In genomic region chr1:93168295-93168775, GRCm38 (mm10) we compare ENCODE assay signal across 19 mouse cellular contexts. TPM values are rescaled to one million over a fixed set of nuclear protein-coding genes. Genes with fewer than 3 reads are reported as not detected.
DNase-seq lines count a peak whose midpoint lies in the region; ATAC-seq and TF ChIP-seq lines count a peak whose summit lies in the region.
"Had no signal": no experiment of that assay in that cellular context is flagged by ENCODE, and none has a peak within 500 bp of the region (broad histone marks: within the 10 kb centered on the region; RNA-seq: fewer than 3 reads in every experiment).

Gene Crocc2 (plus strand): TSS chr1:93168725.

- no peak for TF ChIP-seq CTCF in forebrain, postnatal 0 days (IDR thresholded peaks at IDR 0.05; ENCODE audit: low read depth)

- no peak within 1 kb of the TSS for H3K9ac ChIP-seq in forebrain, postnatal 0 days
- no peak within 1 kb of the TSS for H3K9ac ChIP-seq in forebrain, embryonic 12.5 days
- no peak within 1 kb of the TSS for H3K9ac ChIP-seq in neural tube, embryonic 14.5 days (replicated peaks; ENCODE audit: low read depth, low read length)
- H3K9ac ChIP-seq: embryonic facial prominence, embryonic 15.5 days; hindbrain, embryonic 12.5 days had no signal

- peak; percentile 58 for ATAC-seq in forebrain, postnatal 0 days
- no peak for ATAC-seq in forebrain, embryonic 12.5 days (ENCODE audit: low FRiP score)
- ATAC-seq in neural tube, embryonic 14.5 days (ENCODE audit: low read depth), result peak; percentile 17; the same call in 1 of the 2 replicates

- H3K27ac ChIP-seq in forebrain, postnatal 0 days (ENCODE audit: low read depth, low read length), result no peak within 1 kb of the TSS
- H3K27ac ChIP-seq in forebrain, embryonic 12.5 days, result no peak within 1 kb of the TSS
- no peak within 1 kb of the TSS for H3K27ac ChIP-seq in neural tube, embryonic 14.5 days (ENCODE audit: low read depth, low read length)
- H3K27ac ChIP-seq: embryonic facial prominence, embryonic 15.5 days; hindbrain, embryonic 12.5 days had no signal

- peak; percentile 18 for DNase-seq in forebrain, postnatal 0 days
- DNase-seq in lung, adult 18-20 months, result peak; percentile 25 to 53
- no peak for DNase-seq in lung, postnatal 25 days (ENCODE audit: low spot score)
- no peak for DNase-seq in neural tube, embryonic 10.5 days (ENCODE audit: extremely low spot score, low spot score)
- no peak for DNase-seq in layer of hippocampus, postnatal 14 days (ENCODE audit: low spot score in 2 of 2)
- DNase-seq in gastrocnemius, postnatal 14 days, result no peak
- DNase-seq: adrenal gland, postnatal 25 days; cerebellum, adult 11-12 months; cerebellum, postnatal 14 days; gastrocnemius, postnatal 25 days; kidney, adult 2 months; kidney, postnatal 10 days; right cerebral cortex, adult 18-20 months had no signal

- no peaks in the 10 kb centered on the region for H3K36me3 ChIP-seq in forebrain, postnatal 0 days (ENCODE audit: insufficient read depth)
- no peaks in the 10 kb centered on the region for H3K36me3 ChIP-seq in forebrain, embryonic 12.5 days (replicated peaks)
- H3K36me3 ChIP-seq in neural tube, embryonic 14.5 days (ENCODE audit: control insufficient read depth, insufficient read depth, low read length), result no peaks in the 10 kb centered on the region
- H3K36me3 ChIP-seq: embryonic facial prominence, embryonic 15.5 days; G1E; hindbrain, embryonic 12.5 days had no signal

- no peaks in the 10 kb centered on the region for H3K9me3 ChIP-seq in forebrain, postnatal 0 days (ENCODE audit: low read length)
- H3K9me3 ChIP-seq in forebrain, embryonic 12.5 days, result no peaks in the 10 kb centered on the region
- H3K9me3 ChIP-seq in neural tube, embryonic 14.5 days (ENCODE audit: control insufficient read depth, low read length), result no peaks in the 10 kb centered on the region
- H3K9me3 ChIP-seq: embryonic facial prominence, embryonic 15.5 days; G1E; hindbrain, embryonic 12.5 days had no signal

- 29% methylated on average over 10 of the region's 10 CpGs for WGBS in forebrain, postnatal 0 days
- WGBS in forebrain, embryonic 12.5 days, result 45% methylated on average over 10 of the region's 10 CpGs
- WGBS in neural tube, embryonic 14.5 days, result 41% methylated on average over 10 of the region's 10 CpGs

- H3K4me2 ChIP-seq in forebrain, postnatal 0 days (ENCODE audit: low read depth), result no peak within 1 kb of the TSS
- H3K4me2 ChIP-seq in forebrain, embryonic 12.5 days, result no peak within 1 kb of the TSS
- H3K4me2 ChIP-seq in neural tube, embryonic 14.5 days (ENCODE audit: low read depth, low read length), result no peak within 1 kb of the TSS
- H3K4me2 ChIP-seq: embryonic facial prominence, embryonic 15.5 days; hindbrain, embryonic 12.5 days had no signal

- intact Hi-C loops in gastrocnemius, postnatal 14 days (cut with DNase I; ENCODE audit: low total_unique reads), result no loop called here

- H3K4me3 ChIP-seq in forebrain, postnatal 0 days (ENCODE audit: low read depth, low read length), result no peak within 1 kb of the TSS
- H3K4me3 ChIP-seq in forebrain, embryonic 12.5 days (replicated peaks), result no peak within 1 kb of the TSS
- H3K4me3 ChIP-seq in neural tube, embryonic 14.5 days (ENCODE audit: low read depth, low read length), result no peak within 1 kb of the TSS
- H3K4me3 ChIP-seq: embryonic facial prominence, embryonic 15.5 days; hindbrain, embryonic 12.5 days had no signal

- H3K4me1 ChIP-seq in forebrain, postnatal 0 days (ENCODE audit: insufficient read depth), result no peaks in the 10 kb centered on the region
- no peaks in the 10 kb centered on the region for H3K4me1 ChIP-seq in forebrain, embryonic 12.5 days
- H3K4me1 ChIP-seq in neural tube, embryonic 14.5 days (ENCODE audit: control insufficient read depth, insufficient read depth, low read length), result no peaks in the 10 kb centered on the region
- H3K4me1 ChIP-seq: embryonic facial prominence, embryonic 15.5 days had no signal

- no peaks in the 10 kb centered on the region for H3K27me3 ChIP-seq in forebrain, postnatal 0 days (ENCODE audit: insufficient read depth, low read length)
- no peaks in the 10 kb centered on the region for H3K27me3 ChIP-seq in forebrain, embryonic 12.5 days
- H3K27me3 ChIP-seq in neural tube, embryonic 14.5 days (ENCODE audit: control insufficient read depth, insufficient read depth, low read length), result no peaks in the 10 kb centered on the region

RNA-seq across cellular contexts. Expression of gene Crocc2, which starts in this region (rescaled TPM):
- 1.9 and 2.7 TPM in 2 replicates for total RNA-seq in forebrain, postnatal 0 days (2014; rRNA removed)
- 0.43 and 0.92 TPM in 2 replicates for polyA plus RNA-seq in forebrain, postnatal 0 days (2015; fragmentation: Nextera tagmentation; extraction: Ambion mirVana)
- polyA plus RNA-seq in forebrain, embryonic 12.5 days (2016; fragmentation: Nextera tagmentation; extraction: Ambion mirVana), result 0.10 and 0.14 TPM in 2 replicates
- polyA plus RNA-seq in neural tube, embryonic 14.5 days (2014; fragmentation: Nextera tagmentation; extraction: Ambion mirVana), result 0.08 and 0.14 TPM in 2 replicates
- 1 to 10 TPM in 1 of 2 experiments, under 1 TPM in 1; 0.31 to 1.0 TPM for total RNA-seq in layer of hippocampus, postnatal 14 days (2021)
- not detected for total RNA-seq in gastrocnemius, postnatal 14 days (2021)
- total RNA-seq: gastrocnemius, postnatal 25 days; liver, adult 2 months had no signal
- polyA plus RNA-seq: G1E; liver, adult 2 months had no signal

Comparison
In these comparisons a context has a peak if more than half of its experiments do, and no peak if none do; other contexts are left out.
1. DNase-seq: peak in forebrain, postnatal 0 days (single experiment) and lung, adult 18-20 months (2 of 2); none in lung, postnatal 25 days (single experiment), neural tube, embryonic 10.5 days (single experiment), layer of hippocampus, postnatal 14 days (0 of 2) and gastrocnemius, postnatal 14 days (single experiment).
2. Peak in ATAC-seq in neural tube, embryonic 14.5 days; RNA of the gene not detected or under 1 TPM.